Mouse (Mus musculus) midbrain, embryonic 16.5 days (tissue): ENCODE results near the gene Gab1. TPM values are rescaled to one million over a fixed set of nuclear protein-coding genes. Genes with fewer than 3 reads are reported as not detected.

ENCODE experiments used
- ATAC-seq: fragments of 200-750 bp; cut with Nextera tagmentation; 2 replicates; pipeline ENCODE4 v1.8.0; 2017; ENCODE audit warnings: moderate TSS enrichment
- H3K27ac ChIP-seq: fragments of 300-500 bp; sonication (generic); 2 replicates; pipeline ENCODE4 v1.5.1; 2014; ENCODE audit warnings: mild to moderate bottlenecking, low read length, mixed read lengths
- H3K27me3 ChIP-seq: fragments of 300-500 bp; sonication (generic); 2 replicates; pipeline ENCODE4 v1.6.1; 2014; ENCODE audit warnings: low read depth, low read length, mixed read lengths; ENCODE audit not compliant: control insufficient read depth, insufficient read depth
- H3K36me3 ChIP-seq: fragments of 300-500 bp; sonication (generic); 2 replicates; pipeline ENCODE4 v1.6.1; 2014; ENCODE audit warnings: mild to moderate bottlenecking, low read length, moderate library complexity, mixed read lengths; ENCODE audit not compliant: control insufficient read depth, insufficient read depth
- H3K4me1 ChIP-seq: fragments of 300-500 bp; sonication (generic); 2 replicates; pipeline ENCODE4 v1.6.1; 2014; ENCODE audit warnings: mild to moderate bottlenecking, low read length, mixed read lengths; ENCODE audit not compliant: control insufficient read depth, insufficient read depth
- H3K4me2 ChIP-seq: fragments of 300-500 bp; sonication (generic); 2 replicates; pipeline ENCODE4 v1.6.1; 2014; ENCODE audit warnings: mild to moderate bottlenecking, low read length, mixed read lengths
- H3K4me3 ChIP-seq: fragments of 300-500 bp; sonication (generic); 2 replicates; pipeline ENCODE4 v1.5.1; 2014; ENCODE audit warnings: low read depth, mild to moderate bottlenecking, low read length, moderate library complexity, mixed read lengths
- H3K9ac ChIP-seq: fragments of 300-500 bp; sonication (generic); 2 replicates; pipeline ENCODE4 v1.6.1; 2014; ENCODE audit warnings: low read depth, low read length, mixed read lengths
- H3K9me3 ChIP-seq: fragments of 300-500 bp; sonication (generic); replicated peaks from 2 replicates; pipeline ENCODE4 v1.6.1; 2014; ENCODE audit warnings: mild to moderate bottlenecking, low read length, mixed read lengths; ENCODE audit not compliant: control insufficient read depth, poor library complexity, severe bottlenecking
- WGBS: fragments of 180-500 bp; shearing (Covaris S2); extraction: QIAGEN DNeasy Blood & Tissue Kit; methylation state at CpG from one replicate; pipeline ENCODE4 v1.1.7; 2014; 5-methylcytosine and 5-hydroxymethylcytosine counted together
- polyA plus RNA-seq: library from polyadenylated mRNA; unstranded; fragments of >200 nt; fragmentation: Nextera tagmentation; extraction: Ambion mirVana; gene quantifications from 2 replicates; pipeline ENCODE4 v1.2.1, GENCODE M21; 2015

Gene Gab1
- polyA plus RNA-seq, 1 experiment from 2014 or later: 7.6 TPM

DNA sequence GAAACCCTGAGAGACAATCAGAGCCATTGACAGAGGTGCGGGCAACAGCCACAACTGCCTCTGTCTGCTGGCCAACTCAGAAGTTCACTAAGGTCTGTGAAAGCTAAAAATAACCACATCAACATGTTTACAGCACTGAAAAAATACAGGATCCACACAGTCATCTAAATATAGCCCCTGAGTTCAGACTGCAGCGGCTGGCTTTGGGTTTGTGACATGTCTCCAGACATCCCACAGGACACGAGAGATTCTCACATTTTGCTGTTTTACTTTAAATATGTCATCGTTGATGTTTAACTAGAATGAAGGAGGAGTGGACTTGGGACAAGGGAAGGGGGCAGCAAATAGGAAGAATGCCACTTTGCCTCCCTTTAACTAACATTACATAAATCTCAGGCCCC, 68.7 kb downstream of the Gab1 start:
- H3K9me3 ChIP-seq: no peaks in the 10 kb centered on the region
- H3K4me1 ChIP-seq: peaks cover 16% of the 10 kb centered on the region
- no peaks in the 10 kb centered on the region for H3K27me3 ChIP-seq
- H3K9ac ChIP-seq: no peak overlapping the region
- WGBS: 89% methylated on average over 4 of the region's 4 CpGs
- H3K27ac ChIP-seq: no peak overlapping the region
- ATAC-seq: no peak
- H3K36me3 ChIP-seq: no peaks in the 10 kb centered on the region
- no peak overlapping the region for H3K4me2 ChIP-seq
- H3K4me3 ChIP-seq: no peak overlapping the region

DNA sequence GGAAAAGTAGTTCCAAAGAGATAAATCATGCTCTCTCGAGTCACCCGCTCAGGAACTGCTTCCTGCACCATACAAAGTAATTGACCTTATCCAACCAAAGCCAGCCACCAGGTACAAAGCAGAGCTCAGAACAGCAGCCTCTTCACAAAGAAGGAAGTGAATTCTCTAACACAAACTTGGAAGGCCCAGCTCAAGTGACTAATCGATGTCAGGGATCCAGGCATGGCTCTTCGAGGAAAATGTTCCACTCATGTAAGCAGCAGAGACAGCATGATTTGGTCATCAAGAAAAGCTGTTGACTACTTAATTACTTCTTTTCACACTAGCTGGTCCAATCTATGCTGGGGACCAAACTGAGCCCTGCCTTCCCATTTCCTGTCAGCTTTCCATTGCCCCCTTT, 69.4 kb downstream of the Gab1 start:
- H3K4me2 ChIP-seq: no peak overlapping the region
- no peak for ATAC-seq
- no peak overlapping the region for H3K9ac ChIP-seq
- H3K36me3 ChIP-seq: no peaks in the 10 kb centered on the region
- no peaks in the 10 kb centered on the region for H3K27me3 ChIP-seq
- 81% methylated on average over 4 of the region's 4 CpGs for WGBS
- H3K27ac ChIP-seq: no peak overlapping the region
- no peak overlapping the region for H3K4me3 ChIP-seq
- H3K4me1 ChIP-seq: peaks cover 16% of the 10 kb centered on the region
- no peaks in the 10 kb centered on the region for H3K9me3 ChIP-seq

DNA sequence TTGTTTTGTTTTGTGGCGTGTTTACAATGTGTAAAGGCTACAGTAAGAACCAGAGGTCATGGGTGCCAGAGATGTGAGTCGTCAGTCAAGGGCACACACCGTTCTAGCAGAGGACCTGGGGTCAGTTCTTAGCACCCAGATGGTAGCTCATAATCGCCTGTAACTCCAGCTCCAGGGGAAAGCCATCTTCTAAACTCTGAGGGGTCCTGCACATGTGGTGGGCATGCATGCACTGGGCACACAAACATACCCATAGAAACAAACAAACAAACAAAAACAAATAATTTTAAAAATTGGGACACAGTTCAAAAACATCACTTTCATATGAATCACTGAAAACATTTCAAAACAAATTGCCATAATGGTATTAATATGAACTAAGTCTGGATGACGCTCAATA, 69.9 kb downstream of the Gab1 start:
- Histone ChIP-seq H3K4me1 (peaks cover 16% of the 10 kb centered on the region), H3K27ac (no peak overlapping the region), H3K4me2 (no peak overlapping the region), H3K27me3 (no peaks in the 10 kb centered on the region), H3K4me3 (no peak overlapping the region), H3K36me3 (no peaks in the 10 kb centered on the region), H3K9me3 (no peaks in the 10 kb centered on the region), H3K9ac (no peak overlapping the region)
- 96% methylated on average over 5 of the region's 5 CpGs for WGBS
- no peak for ATAC-seq

DNA sequence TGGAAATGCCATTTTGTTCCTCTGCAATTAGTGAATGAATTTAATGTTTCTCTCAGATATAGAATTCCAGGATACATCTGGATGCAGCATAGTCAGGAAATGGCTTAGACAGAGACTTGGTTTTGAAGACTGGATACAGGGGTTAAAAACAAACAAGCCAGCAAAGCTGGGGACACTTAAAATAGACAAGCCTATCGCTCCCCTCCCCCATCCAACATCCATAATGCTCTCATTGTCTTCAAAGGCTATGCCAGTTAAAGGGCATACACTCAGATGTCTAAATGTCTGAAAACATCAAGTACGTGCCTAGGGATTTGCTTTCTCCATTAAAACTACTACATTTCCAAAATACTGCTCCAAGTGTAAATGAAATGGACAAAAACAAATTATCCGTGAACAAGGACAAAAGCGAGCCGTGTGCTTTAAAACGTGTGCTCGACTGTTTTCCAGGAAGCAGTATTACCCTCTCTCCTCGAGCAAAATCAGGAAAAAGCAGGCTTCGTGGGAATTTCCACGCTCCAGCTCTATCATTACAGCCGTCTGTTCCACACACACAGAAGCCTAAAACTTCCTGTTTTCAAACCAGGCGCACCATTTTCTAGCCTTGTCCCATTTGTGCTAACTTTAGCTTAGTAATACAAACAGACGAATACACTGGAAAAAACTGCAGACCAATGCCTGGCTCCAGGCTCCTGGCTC, 72.4 kb downstream of the Gab1 start:
- ATAC-seq: peak; percentile 55; the same call in 1 of the 2 replicates
- Histone ChIP-seq H3K4me2 (peak overlapping the region; percentile 21), H3K4me1 (peaks cover 10% of the 10 kb centered on the region), H3K9me3 (no peaks in the 10 kb centered on the region), H3K27me3 (no peaks in the 10 kb centered on the region), H3K9ac (no peak overlapping the region), H3K36me3 (no peaks in the 10 kb centered on the region), H3K4me3 (no peak overlapping the region), H3K27ac (peak overlapping the region; percentile 62)
- WGBS: 37% methylated on average over 13 of the region's 13 CpGs

DNA sequence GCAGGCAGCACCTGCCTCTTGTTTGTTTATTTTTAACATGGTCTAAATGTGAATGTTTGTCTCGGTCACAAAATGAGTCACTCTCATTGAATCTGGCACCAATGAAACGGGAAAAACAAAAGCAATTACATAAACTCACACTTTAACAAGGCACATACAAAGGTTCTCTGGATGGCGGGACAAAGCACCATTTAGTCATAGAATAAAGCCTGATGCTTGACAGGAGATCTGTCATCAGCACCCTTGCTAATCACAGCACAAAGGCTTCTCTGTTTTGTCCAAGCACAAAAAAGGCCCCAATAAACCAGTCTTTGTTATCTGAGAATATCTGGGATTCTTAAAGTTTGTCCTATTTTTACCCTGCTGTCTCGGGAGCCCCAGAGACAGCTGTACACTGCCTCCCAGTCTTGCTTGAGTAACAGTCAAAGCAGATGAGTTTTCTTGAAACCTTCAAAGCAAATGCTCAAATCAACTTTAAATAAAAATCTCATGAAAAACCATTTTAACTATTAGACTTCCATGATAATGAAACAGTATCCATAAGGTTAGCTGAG, 76.2 kb downstream of the Gab1 start:
- Histone ChIP-seq H3K36me3 (no peaks in the 10 kb centered on the region), H3K4me2 (no peak overlapping the region), H3K9ac (no peak overlapping the region), H3K27me3 (no peaks in the 10 kb centered on the region), H3K4me1 (peaks cover 8% of the 10 kb centered on the region), H3K4me3 (no peak overlapping the region), H3K9me3 (no peaks in the 10 kb centered on the region), H3K27ac (no peak overlapping the region)
- no peak for ATAC-seq
- 35% methylated on average over 4 of the region's 4 CpGs for WGBS

DNA sequence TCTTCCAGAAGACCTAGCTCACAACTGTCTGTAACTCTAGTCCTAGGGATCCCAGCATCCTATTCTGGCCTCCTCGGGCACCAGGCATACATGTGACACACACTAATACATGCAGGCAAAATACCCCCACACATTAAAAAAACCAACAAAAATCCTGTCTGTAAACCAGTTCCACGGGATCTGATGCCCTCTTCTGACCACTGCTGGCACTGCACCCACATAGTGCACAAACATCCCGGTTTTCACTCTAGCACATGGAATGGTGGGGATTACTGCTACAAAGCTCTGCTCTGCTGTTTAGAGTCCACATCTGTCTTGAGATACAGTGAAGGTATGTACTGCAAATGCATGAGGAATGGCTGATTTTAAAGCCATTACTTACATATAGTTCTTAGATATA, 81.5 kb downstream of the Gab1 start:
- 93% methylated on average over 3 of the region's 3 CpGs for WGBS
- H3K36me3 ChIP-seq: no peaks in the 10 kb centered on the region
- ATAC-seq: no peak
- H3K4me3 ChIP-seq: no peak overlapping the region
- H3K9me3 ChIP-seq: no peaks in the 10 kb centered on the region
- no peak overlapping the region for H3K9ac ChIP-seq
- H3K27ac ChIP-seq: no peak overlapping the region
- H3K27me3 ChIP-seq: no peaks in the 10 kb centered on the region
- H3K4me1 ChIP-seq: no peaks in the 10 kb centered on the region
- H3K4me2 ChIP-seq: no peak overlapping the region

DNA sequence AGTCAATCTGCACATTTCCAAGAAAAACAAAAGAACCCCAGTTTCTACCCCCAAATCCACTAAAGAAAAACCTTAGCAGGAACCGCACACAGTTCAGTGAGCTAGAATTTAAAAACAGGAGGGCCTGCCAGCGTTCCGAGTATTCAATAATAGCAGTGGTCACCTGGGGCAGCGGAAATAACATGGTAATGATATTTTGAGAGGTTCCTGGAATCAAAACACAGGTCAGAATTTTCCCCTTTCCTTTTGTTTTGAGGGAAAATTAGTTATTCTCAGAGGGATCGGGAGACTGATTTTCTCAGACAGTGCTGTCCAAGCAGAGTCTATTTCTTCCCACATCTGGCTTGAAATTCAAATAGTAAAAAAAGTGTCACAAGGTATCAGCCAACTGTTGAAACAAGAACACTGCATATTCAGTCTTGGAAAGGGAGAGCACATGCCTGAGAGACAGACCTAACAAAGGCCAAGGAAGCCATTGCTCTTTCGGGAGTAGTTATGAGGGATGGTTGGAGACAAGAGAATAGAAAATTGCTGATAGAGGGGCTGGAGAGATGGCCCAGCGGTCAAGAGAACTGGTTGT, 82.0 kb downstream of the Gab1 start:
- Histone ChIP-seq H3K27me3 (no peaks in the 10 kb centered on the region), H3K27ac (no peak overlapping the region), H3K9ac (no peak overlapping the region), H3K4me3 (no peak overlapping the region), H3K4me1 (no peaks in the 10 kb centered on the region), H3K9me3 (no peaks in the 10 kb centered on the region), H3K36me3 (no peaks in the 10 kb centered on the region), H3K4me2 (no peak overlapping the region)
- no peak for ATAC-seq
- 87% methylated on average over 7 of the region's 7 CpGs for WGBS

DNA sequence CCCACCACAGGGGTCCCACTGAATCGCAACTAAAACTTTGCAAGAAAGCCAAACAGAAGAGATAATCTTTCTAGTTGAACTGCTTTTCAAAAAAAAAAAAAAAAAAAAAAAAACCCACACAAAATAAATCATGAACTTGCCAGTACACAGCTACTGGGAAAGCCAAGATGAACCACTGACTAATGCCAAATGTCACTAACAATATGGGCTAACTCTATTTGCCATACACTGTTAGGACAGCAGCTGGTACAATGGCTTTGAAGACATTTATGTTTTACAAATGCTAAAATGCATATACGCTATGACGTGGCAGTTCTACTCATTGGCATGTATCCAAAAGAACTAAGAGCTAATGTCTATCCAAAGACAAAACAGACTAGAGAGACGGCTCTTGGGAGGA, 84.2 kb downstream of the Gab1 start:
- H3K4me3 ChIP-seq: no peak overlapping the region
- no peak overlapping the region for H3K4me2 ChIP-seq
- 65% methylated on average over 4 of the region's 4 CpGs for WGBS
- no peak overlapping the region for H3K27ac ChIP-seq
- no peaks in the 10 kb centered on the region for H3K4me1 ChIP-seq
- ATAC-seq: no peak
- H3K27me3 ChIP-seq: no peaks in the 10 kb centered on the region
- no peak overlapping the region for H3K9ac ChIP-seq
- H3K9me3 ChIP-seq: no peaks in the 10 kb centered on the region
- no peaks in the 10 kb centered on the region for H3K36me3 ChIP-seq
